Mouse (Mus musculus) liver, embryonic 13.5 days (tissue): Measurements from ENCODE around the gene Ppia. TPM values are rescaled to one million over a fixed set of nuclear protein-coding genes. Genes with fewer than 3 reads are reported as not detected.
A peak's percentile ranks its signal among the peaks of the same experiment; 100 is the strongest.

ENCODE experiments used
- ATAC-seq: fragments of 200-750 bp; cut with Nextera tagmentation; 2 replicates; pipeline ENCODE4 v1.8.0; 2017; ENCODE audit warnings: low read depth, mild to moderate bottlenecking, moderate number of reproducible peaks, moderate library complexity
- DNase-seq: peaks from one replicate; pipeline ENCODE4 v3.0.0; 2022
- H3K27ac ChIP-seq: fragments of 300-500 bp; sonication (generic); 2 replicates; pipeline ENCODE4 v1.5.1; 2015; ENCODE audit warnings: moderate library complexity, mild to moderate bottlenecking, inconsistent platforms
- H3K27me3 ChIP-seq: fragments of 300-500 bp; sonication (generic); 2 replicates; pipeline ENCODE4 v1.6.1; 2015; ENCODE audit warnings: mild to moderate bottlenecking, inconsistent platforms
- H3K36me3 ChIP-seq: fragments of 300-500 bp; sonication (generic); 2 replicates; pipeline ENCODE4 v1.6.1; 2015; ENCODE audit warnings: mild to moderate bottlenecking, inconsistent platforms
- H3K4me1 ChIP-seq: fragments of 300-500 bp; sonication (generic); replicated peaks from 2 replicates; pipeline ENCODE4 v1.6.1; 2015; ENCODE audit warnings: inconsistent platforms
- H3K4me2 ChIP-seq: fragments of 300-500 bp; sonication (generic); 2 replicates; pipeline ENCODE4 v1.6.1; 2015; ENCODE audit warnings: inconsistent platforms, mild to moderate bottlenecking, moderate library complexity
- H3K4me3 ChIP-seq: fragments of 300-500 bp; sonication (generic); replicated peaks from 2 replicates; pipeline ENCODE4 v1.5.1; 2015; ENCODE audit warnings: mild to moderate bottlenecking, inconsistent platforms
- H3K9ac ChIP-seq: fragments of 300-500 bp; sonication (generic); 2 replicates; pipeline ENCODE4 v1.6.1; 2015; ENCODE audit warnings: mild to moderate bottlenecking, inconsistent platforms
- H3K9me3 ChIP-seq: fragments of 300-500 bp; sonication (generic); replicated peaks from 2 replicates; pipeline ENCODE4 v1.6.1; 2016; ENCODE audit warnings: inconsistent platforms
- WGBS: fragments of 180-500 bp; shearing (Covaris S2); methylation state at CpG from one replicate; pipeline ENCODE4 v1.1.7; 2015; ENCODE audit not compliant: insufficient replicate concordance; 5-methylcytosine and 5-hydroxymethylcytosine counted together
- polyA plus RNA-seq: library from polyadenylated mRNA; unstranded; fragments of >200 nt; fragmentation: Nextera tagmentation; extraction: Ambion mirVana; gene quantifications from 2 replicates; pipeline ENCODE4 v1.2.1, GENCODE M21; 2015

The Ppia gene
- polyA plus RNA-seq, 1 experiment from 2014 or later, result 3,630 TPM

DNA sequence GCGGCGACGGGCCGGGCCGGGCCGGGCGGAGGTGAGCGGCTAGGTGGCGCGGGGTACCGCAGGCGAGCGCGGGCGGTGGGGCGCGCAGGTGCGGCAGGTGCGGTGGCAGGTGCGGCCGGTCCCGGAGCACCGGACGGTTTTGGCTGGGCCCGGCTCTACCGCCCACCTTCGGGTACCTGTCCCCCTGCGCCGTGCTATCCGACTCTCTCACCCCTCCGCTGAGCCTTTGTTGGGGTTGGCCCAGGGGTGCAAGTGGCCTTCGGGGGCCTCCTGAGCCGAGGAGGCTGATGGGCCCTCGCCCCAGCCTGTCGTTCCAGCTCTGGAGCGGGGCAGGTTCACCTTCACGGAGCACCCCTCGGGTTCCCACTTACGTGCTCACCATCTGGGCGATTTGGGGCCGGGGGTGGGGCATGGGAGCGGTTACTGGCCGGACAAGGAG is 25.7 kb upstream of the Ppia start:
- Histone ChIP-seq H3K9me3 (no peaks in the 10 kb centered on the region), H3K27ac (peak overlapping the region; percentile 66), H3K4me1 (peaks cover 37% of the 10 kb centered on the region), H3K4me3 (peak overlapping the region; percentile 92), H3K36me3 (peaks cover 15% of the 10 kb centered on the region), H3K27me3 (no peaks in the 10 kb centered on the region), H3K4me2 (peak overlapping the region; percentile 91), H3K9ac (peak overlapping the region; percentile 94)
- DNase-seq (no peak), ATAC-seq (peak; percentile 7; the same call in 1 of the 2 replicates)
- under 1% methylated on average over 18 of the region's 43 CpGs for WGBS

DNA sequence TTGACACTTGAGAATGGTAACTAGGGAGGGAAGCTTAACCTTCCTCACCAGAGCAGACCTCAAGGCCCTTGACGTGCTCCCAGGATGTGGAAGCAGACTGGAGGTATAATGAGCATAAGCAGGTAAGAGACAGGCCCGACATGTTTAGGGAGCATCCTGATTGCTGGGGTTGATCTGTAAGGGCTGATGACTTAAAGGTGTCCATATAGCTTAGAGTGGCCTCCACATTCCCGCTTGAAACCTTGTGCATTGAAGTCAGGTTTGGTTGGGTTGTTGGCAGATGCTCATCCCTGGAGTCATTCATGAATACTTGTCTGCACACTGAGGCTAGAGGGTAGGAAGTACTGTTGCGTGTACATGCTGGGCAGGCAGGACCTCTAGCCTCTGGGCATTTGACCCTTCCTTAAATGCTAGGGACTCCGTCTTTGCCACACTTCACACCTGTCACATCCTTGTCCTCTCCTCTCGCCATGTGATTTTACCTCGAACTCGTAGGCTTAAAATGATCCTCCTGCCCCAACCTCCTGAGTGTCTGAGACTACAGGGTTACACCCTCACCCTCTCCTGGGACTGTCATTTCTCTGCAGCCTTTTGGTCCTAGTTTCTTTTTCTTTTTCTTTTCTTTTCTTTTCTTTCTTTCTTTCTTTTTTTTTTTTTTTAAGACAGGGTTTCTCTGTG is 24.7 kb upstream of the Ppia start:
- DNase-seq, result no peak
- Histone ChIP-seq H3K4me3 (peak overlapping the region; percentile 92), H3K4me1 (peaks cover 37% of the 10 kb centered on the region), H3K9me3 (no peaks in the 10 kb centered on the region), H3K9ac (peak overlapping the region; percentile 94), H3K27ac (peak overlapping the region; percentile 7; the same call in 1 of the 2 replicates), H3K4me2 (peak overlapping the region; percentile 91), H3K36me3 (peaks cover 25% of the 10 kb centered on the region), H3K27me3 (no peaks in the 10 kb centered on the region)
- ATAC-seq, result no peak
- 78% methylated on average over 8 of the region's 8 CpGs for WGBS

DNA sequence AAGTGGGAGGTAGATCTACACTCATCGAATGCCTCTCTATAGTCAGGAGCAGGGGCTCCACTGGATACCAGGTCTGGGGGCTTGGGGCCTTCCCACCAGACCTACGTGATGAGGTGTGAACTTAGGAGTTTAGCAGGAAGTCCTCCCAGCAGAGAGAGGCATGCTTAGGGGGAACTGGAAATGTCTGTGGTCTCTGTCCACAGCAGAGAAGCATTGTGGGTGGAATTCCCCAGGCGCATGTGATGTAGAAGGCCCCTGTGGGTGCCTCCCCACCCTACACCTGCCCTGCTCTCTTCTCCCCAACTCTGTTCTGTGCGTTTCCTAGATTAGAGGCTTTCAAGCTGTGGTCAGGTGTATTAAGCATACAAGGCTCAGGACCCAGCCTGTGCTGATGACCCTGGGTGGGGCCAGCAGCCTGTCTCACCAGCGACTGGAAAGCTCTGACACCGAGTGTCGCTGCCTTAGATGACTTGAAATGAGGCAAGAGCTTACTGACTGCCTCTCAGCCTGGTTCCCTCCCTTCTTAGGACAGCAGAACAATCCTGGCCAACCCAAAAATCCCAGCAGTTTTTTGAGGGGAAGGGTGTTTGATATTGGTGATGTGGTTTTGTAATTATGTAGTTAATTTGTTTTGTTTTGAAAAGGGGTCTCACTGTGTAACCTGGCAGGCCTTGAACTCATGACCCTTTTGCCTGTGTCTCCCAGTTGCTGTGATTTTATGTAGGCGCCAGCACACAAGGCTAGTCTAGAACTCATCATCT is 23.5 kb upstream of the Ppia start:
- Histone ChIP-seq H3K27me3 (no peaks in the 10 kb centered on the region), H3K9me3 (no peaks in the 10 kb centered on the region), H3K27ac (no peak overlapping the region), H3K4me3 (no peak overlapping the region), H3K9ac (peak overlapping the region; percentile 39; the same call in 1 of the 2 replicates), H3K4me2 (no peak overlapping the region), H3K4me1 (peaks cover 37% of the 10 kb centered on the region), H3K36me3 (peaks cover 37% of the 10 kb centered on the region)
- DNase-seq (no peak), ATAC-seq (no peak)
- 62% methylated on average over 8 of the region's 8 CpGs for WGBS

DNA sequence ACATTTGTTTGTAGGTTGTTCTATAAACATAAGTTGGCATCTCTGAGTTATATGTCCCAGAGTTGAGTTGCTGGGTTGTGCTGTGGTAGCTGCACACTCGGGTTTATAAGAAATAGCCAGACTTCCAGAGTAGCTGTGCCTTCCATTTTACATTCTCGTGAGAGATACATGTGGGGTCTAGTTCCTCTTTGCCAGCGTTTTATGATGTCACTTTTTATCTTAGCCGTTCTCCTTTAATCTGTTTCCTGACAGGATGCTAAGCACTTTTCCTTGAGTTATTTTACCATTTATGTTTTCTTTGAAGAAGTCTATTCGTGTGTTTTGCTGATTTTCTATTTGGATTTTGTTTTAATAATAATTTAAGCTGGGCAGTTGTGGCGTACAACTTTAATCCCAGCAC is 22.4 kb upstream of the Ppia start:
- Histone ChIP-seq H3K4me3 (no peak overlapping the region), H3K4me2 (no peak overlapping the region), H3K36me3 (peaks cover 48% of the 10 kb centered on the region), H3K27me3 (no peaks in the 10 kb centered on the region), H3K9ac (no peak overlapping the region), H3K9me3 (no peaks in the 10 kb centered on the region), H3K27ac (no peak overlapping the region), H3K4me1 (peaks cover 37% of the 10 kb centered on the region)
- no peak for ATAC-seq
- DNase-seq, result no peak
- WGBS, result 33% methylated on average over 6 of the region's 6 CpGs

DNA sequence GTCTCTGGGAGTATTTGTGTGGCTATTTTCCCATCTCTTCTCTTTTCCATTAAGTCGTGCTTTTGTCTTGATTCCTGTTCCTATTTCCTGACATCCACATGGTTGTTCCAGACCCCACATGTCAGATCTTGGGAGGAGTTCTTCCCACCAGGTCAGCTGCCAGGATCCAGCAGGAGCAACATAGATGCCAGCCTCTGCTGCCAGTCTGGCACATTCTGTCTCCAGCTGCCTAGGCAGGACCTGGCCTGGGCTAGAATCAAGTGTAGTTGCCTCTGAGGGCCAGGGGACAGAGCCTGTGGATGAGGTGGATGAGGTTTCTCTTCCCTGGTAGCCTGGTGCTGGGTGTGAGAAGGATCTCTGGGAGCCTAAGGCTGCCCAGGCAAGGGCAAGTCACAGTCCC is 21.4 kb upstream of the Ppia start:
- peaks cover 59% of the 10 kb centered on the region for H3K36me3 ChIP-seq
- H3K27ac ChIP-seq, result no peak overlapping the region
- no peak overlapping the region for H3K4me2 ChIP-seq
- no peak for ATAC-seq
- H3K9me3 ChIP-seq, result no peaks in the 10 kb centered on the region
- no peaks in the 10 kb centered on the region for H3K27me3 ChIP-seq
- H3K4me3 ChIP-seq, result no peak overlapping the region
- H3K9ac ChIP-seq, result no peak overlapping the region
- DNase-seq, result no peak
- 46% methylated on average over 1 of the region's 1 CpGs for WGBS
- H3K4me1 ChIP-seq, result peaks cover 34% of the 10 kb centered on the region

DNA sequence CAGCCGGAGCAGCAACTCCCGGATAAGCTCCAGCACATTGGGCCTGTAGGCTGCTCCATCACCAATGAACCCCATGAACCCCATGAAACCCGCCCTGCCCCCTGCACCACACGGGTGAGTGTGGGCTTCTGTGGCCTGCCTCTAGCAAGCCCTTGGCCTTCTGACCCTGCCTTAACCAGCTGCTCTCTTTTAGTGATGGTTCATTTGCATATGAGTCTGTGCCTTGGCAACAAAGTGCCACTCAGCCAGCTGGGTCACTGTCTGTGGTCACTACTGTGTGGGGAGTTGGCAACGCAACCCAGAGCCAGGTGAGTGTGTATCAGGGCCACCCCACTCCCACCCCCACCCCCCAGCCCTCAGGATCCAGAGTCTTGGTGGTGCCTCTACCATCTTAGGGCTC is 19.7 kb upstream of the Ppia start:
- H3K27me3 ChIP-seq, result no peaks in the 10 kb centered on the region
- H3K9me3 ChIP-seq, result no peaks in the 10 kb centered on the region
- H3K4me1 ChIP-seq, result peaks cover 23% of the 10 kb centered on the region
- H3K27ac ChIP-seq, result no peak overlapping the region
- WGBS, result 75% methylated on average over 5 of the region's 5 CpGs
- ATAC-seq (no peak), DNase-seq (no peak)
- no peak overlapping the region for H3K4me2 ChIP-seq
- H3K4me3 ChIP-seq, result no peak overlapping the region
- peaks cover 74% of the 10 kb centered on the region for H3K36me3 ChIP-seq
- no peak overlapping the region for H3K9ac ChIP-seq

DNA sequence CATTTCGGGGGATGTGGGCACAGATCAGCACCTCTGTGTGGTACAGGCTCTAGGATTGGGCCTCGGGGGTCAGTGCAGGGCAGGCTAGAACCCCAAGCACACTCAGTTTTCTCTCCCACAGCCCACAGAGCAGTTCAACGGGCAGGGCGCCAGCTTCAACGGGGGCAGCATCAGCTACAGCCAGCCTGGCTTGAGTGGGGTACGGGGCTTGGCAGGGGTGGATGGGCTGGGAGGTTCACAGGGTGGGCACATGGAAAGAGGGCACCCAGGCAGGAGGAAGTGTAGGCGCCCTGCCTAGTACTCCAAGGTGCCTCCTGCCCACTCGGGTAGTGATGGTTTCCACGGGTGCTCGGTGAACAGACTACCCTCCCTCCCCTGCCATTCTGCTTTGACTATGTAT is 17.1 kb upstream of the Ppia start:
- H3K4me3 ChIP-seq, result no peak overlapping the region
- WGBS, result 78% methylated on average over 10 of the region's 10 CpGs
- DNase-seq, result no peak
- H3K4me1 ChIP-seq, result no peaks in the 10 kb centered on the region; the same call in 1 of the 2 replicates
- H3K9ac ChIP-seq, result no peak overlapping the region
- ATAC-seq, result no peak
- H3K27ac ChIP-seq, result no peak overlapping the region
- no peaks in the 10 kb centered on the region for H3K27me3 ChIP-seq
- no peak overlapping the region for H3K4me2 ChIP-seq
- H3K36me3 ChIP-seq, result peaks cover 88% of the 10 kb centered on the region
- H3K9me3 ChIP-seq, result no peaks in the 10 kb centered on the region

DNA sequence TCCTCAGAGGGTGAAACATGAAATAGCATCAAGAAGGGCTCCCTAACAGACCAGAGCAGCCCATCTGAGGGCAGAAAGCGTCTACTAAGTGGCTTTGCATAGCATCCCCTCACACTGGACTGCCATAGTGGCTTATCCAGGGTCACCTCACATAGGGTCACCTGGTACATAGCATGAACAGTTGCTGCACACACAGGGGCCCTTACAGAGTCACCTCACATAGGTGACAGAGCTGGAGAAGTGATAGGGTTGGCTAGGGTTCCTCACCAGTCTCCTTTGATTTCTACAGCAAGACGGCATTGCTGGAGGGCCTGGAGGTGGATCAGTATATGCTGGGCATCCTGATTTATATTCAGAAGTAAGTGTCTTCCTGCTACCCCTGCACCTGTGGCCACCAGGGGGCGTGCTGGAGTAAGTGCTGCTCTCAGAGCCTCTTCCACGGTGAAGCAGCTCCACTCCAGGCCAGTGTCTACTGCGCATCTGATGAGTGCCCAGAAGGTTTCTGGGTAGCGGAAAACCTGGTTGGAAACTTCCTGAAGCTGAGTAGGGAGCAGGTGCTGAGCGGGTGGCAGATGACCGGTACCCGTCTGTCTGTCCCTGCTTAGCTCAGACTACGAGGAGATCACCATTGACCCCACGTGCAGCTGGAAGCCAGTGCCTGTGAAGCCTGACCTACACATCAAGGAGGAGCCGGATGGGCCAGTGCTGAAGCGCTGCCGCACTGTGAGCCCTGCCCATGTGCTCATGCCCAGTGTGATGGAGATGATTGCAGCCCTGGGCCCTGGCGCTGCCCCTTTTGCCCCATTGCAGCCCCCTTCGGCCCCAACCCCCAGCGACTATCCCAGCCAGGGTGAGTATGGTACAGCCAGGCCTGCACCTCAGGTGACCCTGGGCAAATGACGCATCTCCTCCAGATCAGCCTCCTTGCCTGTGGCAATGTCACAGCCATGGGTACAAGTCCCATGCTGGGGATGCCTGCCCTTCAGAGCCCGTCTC is 12.4 kb upstream of the Ppia start:
- DNase-seq (peak; percentile 62), ATAC-seq (peak; percentile 37)
- Histone ChIP-seq H3K27me3 (no peaks in the 10 kb centered on the region), H3K9me3 (no peaks in the 10 kb centered on the region), H3K9ac (no peak overlapping the region), H3K4me1 (peaks cover 17% of the 10 kb centered on the region), H3K36me3 (peaks cover 80% of the 10 kb centered on the region), H3K27ac (no peak overlapping the region), H3K4me2 (no peak overlapping the region), H3K4me3 (no peak overlapping the region)
- WGBS, result 80% methylated on average over 19 of the region's 19 CpGs

DNA sequence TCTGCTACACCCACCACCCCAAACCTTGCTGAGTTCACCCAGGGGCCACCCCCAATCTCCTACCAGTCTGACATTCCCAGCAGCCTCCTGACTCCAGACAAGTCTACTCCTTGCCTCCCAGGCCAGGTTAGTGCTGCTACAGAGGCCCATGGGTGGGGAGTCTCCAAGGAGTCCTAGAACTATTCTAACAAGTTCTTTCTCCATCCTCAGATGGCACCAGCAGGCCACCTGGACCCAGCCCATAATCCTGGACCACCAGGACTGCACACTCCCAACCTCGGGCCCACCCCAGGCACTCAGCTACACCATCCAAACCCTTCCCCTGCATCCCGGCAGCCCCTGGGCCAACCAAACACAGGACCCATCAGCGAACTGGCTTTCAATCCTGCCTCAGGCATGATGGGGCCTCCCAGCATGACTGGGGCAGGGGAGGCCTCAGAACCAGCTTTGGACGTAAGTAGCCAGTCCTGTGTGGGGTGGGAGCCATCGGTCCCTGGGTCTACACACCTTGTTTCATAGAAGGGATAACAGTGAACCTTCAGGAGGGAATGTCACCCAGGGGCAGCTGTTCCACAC is 11.3 kb upstream of the Ppia start:
- DNase-seq, result no peak
- Histone ChIP-seq H3K36me3 (peaks cover 69% of the 10 kb centered on the region), H3K9me3 (no peaks in the 10 kb centered on the region), H3K4me1 (peaks cover 17% of the 10 kb centered on the region), H3K9ac (no peak overlapping the region), H3K27ac (no peak overlapping the region), H3K4me3 (no peak overlapping the region), H3K27me3 (no peaks in the 10 kb centered on the region), H3K4me2 (no peak overlapping the region)
- 82% methylated on average over 5 of the region's 5 CpGs for WGBS
- ATAC-seq, result no peak

DNA sequence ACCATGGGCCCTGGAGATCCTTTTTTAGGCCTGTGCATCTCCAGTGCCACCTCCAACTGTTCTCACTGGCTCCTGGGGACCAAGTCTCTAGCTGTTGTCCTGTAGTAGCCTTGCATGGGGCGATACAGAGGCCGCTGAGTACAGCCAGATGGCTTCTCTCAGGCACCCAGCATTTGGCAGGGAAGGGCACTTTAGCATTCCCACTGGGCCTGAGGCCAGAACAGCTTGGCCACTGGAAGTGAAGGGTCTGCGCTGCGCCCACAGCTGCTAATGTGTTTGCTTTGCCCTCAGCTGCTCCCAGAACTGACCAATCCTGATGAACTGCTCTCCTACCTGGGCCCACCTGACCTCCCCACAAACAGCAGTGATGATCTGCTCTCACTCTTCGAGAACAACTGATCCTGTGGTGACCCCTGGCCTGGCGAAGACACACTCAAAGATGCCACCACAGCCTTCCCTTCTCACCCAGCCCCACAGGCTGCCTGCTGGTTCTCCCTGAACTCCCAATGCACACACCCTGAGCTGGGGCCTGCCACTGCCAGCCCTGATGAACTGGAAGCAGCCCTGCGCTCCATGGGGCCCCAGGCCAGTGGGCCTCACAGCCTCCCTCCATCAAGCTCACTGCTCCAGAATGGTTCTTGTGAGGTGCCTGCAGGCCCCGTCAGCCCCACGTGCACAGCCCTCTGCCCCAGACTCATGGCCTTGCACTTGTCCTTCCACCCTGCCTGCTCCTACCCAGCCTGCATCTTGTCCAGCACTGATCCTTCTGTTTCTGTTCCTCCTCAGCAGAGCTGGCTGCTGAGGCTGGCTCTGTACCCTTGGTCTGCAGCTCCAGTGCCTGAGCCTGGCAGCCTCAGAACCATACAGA is 10.3 kb upstream of the Ppia start:
- Histone ChIP-seq H3K27ac (no peak overlapping the region), H3K9ac (no peak overlapping the region), H3K4me2 (no peak overlapping the region), H3K9me3 (no peaks in the 10 kb centered on the region), H3K36me3 (peaks cover 59% of the 10 kb centered on the region), H3K4me3 (no peak overlapping the region), H3K4me1 (peaks cover 20% of the 10 kb centered on the region), H3K27me3 (no peaks in the 10 kb centered on the region)
- 82% methylated on average over 9 of the region's 9 CpGs for WGBS
- ATAC-seq (no peak), DNase-seq (no peak)
